Mouse (Mus musculus) limb, embryonic 14.5 days (tissue): Measurements from ENCODE around the gene Sez6l2. TPM values are rescaled to one million over a fixed set of nuclear protein-coding genes. Genes with fewer than 3 reads are reported as not detected.

Experiments
- ATAC-seq: fragments of 200-750 bp; cut with Nextera tagmentation; 2 replicates; pipeline ENCODE4 v1.8.0; 2017; ENCODE audit warnings: low read depth, moderate number of reproducible peaks, moderate TSS enrichment; ENCODE audit not compliant: low FRiP score
- DNase-seq: peaks from one replicate; pipeline ENCODE4 v3.0.0-alpha.2; 2015; ENCODE audit warnings: low spot score
- H3K27ac ChIP-seq: fragments of 300-500 bp; sonication (generic); replicated peaks from 2 replicates; pipeline ENCODE4 v1.5.1; 2014; ENCODE audit warnings: low read depth, mild to moderate bottlenecking, low read length, moderate library complexity, mixed read lengths
- H3K27me3 ChIP-seq: fragments of 300-500 bp; sonication (generic); 2 replicates; pipeline ENCODE4 v1.6.1; 2014; ENCODE audit warnings: low read length, mixed read lengths; ENCODE audit not compliant: control insufficient read depth, insufficient read depth
- H3K36me3 ChIP-seq: fragments of 300-500 bp; sonication (generic); 2 replicates; pipeline ENCODE4 v1.6.1; 2014; ENCODE audit warnings: mild to moderate bottlenecking, low read length, moderate library complexity, mixed read lengths; ENCODE audit not compliant: control insufficient read depth, insufficient read depth
- H3K4me1 ChIP-seq: fragments of 300-500 bp; sonication (generic); 2 replicates; pipeline ENCODE4 v1.6.1; 2014; ENCODE audit warnings: antibody characterized with exemption, low read length, mixed read lengths; ENCODE audit not compliant: control insufficient read depth, insufficient read depth
- H3K4me2 ChIP-seq: fragments of 300-500 bp; sonication (generic); replicated peaks from 2 replicates; pipeline ENCODE4 v1.6.1; 2014; ENCODE audit warnings: low read depth, mild to moderate bottlenecking, low read length, moderate library complexity; ENCODE audit not compliant: severe bottlenecking
- H3K4me3 ChIP-seq: fragments of 300-500 bp; sonication (generic); replicated peaks from 2 replicates; pipeline ENCODE4 v1.5.1; 2014; ENCODE audit warnings: low read length
- H3K9ac ChIP-seq: fragments of 300-500 bp; sonication (generic); 2 replicates; pipeline ENCODE4 v1.6.1; 2014; ENCODE audit warnings: mild to moderate bottlenecking, low read depth, low read length, moderate library complexity; ENCODE audit not compliant: severe bottlenecking
- H3K9me3 ChIP-seq: fragments of 300-500 bp; sonication (generic); 2 replicates; pipeline ENCODE4 v1.6.1; 2016; ENCODE audit warnings: low read length; ENCODE audit not compliant: control insufficient read depth
- POLR2A ChIP-seq: fragments of 200-500 bp; IDR thresholded peaks from 2 replicates; pipeline ENCODE4 v1.8.0; 2012; ENCODE audit warnings: inconsistent platforms, mild to moderate bottlenecking, moderate library complexity, borderline replicate concordance; ENCODE audit not compliant: insufficient read depth, insufficient read length; ENCODE audit errors: extremely low read depth
- WGBS: fragments of 180-500 bp; shearing (Covaris S2); extraction: QIAGEN DNeasy Blood & Tissue Kit; methylation state at CpG from one replicate; pipeline ENCODE4 v1.1.7; 2014; 5-methylcytosine and 5-hydroxymethylcytosine counted together
- polyA plus RNA-seq, 2 experiments: library from polyadenylated mRNA; depleted of rRNA in 1 of 2; stranded (reverse) in 1 of 2; unstranded in 1 of 2; fragments of >200 nt; fragmentation: Nextera tagmentation in 1 of 2; extraction: Ambion mirVana in 1 of 2; gene quantifications; 2 replicates each; pipeline versions ENCODE4 v1.2.1 to v1.2.3; 2012 to 2014

The Sez6l2 gene
- polyA plus RNA-seq, 2 experiments, result 1.6 to 2.5 TPM

- Histone ChIP-seq H3K36me3 (no peaks in the 10 kb centered on the region), H3K9ac (no peak overlapping the region), H3K9me3 (no peaks in the 10 kb centered on the region), H3K4me3 (no peak overlapping the region), H3K4me1 (no peaks in the 10 kb centered on the region), H3K4me2 (no peak overlapping the region), H3K27me3 (no peaks in the 10 kb centered on the region), H3K27ac (no peak overlapping the region)
- no peak for TF ChIP-seq POLR2A
- WGBS, result 84% methylated on average over 4 of the region's 4 CpGs
- DNase-seq (no peak), ATAC-seq (no peak)
Observed at GRCm38 (mm10) chr7:126996449-126996848, 46.1 kb downstream of the Sez6l2 start.

GRCm38 (mm10) chr7:126999568-126999967, 49.2 kb downstream of the Sez6l2 start:
- TF ChIP-seq POLR2A, result no peak
- Histone ChIP-seq H3K36me3 (no peaks in the 10 kb centered on the region), H3K4me2 (no peak overlapping the region), H3K27ac (no peak overlapping the region), H3K27me3 (no peaks in the 10 kb centered on the region), H3K4me3 (no peak overlapping the region), H3K4me1 (no peaks in the 10 kb centered on the region), H3K9ac (no peak overlapping the region), H3K9me3 (no peaks in the 10 kb centered on the region)
- ATAC-seq, result no peak
- DNase-seq, result no peak
- WGBS, result 74% methylated on average over 10 of the region's 10 CpGs

- H3K9ac ChIP-seq, result no peak overlapping the region
- no peak for ATAC-seq
- H3K27me3 ChIP-seq, result no peaks in the 10 kb centered on the region
- H3K4me3 ChIP-seq, result no peak overlapping the region
- no peak overlapping the region for H3K4me2 ChIP-seq
- H3K4me1 ChIP-seq, result no peaks in the 10 kb centered on the region; the same call in 1 of the 2 replicates
- TF ChIP-seq POLR2A, result no peak
- no peaks in the 10 kb centered on the region for H3K9me3 ChIP-seq
- H3K36me3 ChIP-seq, result no peaks in the 10 kb centered on the region
- DNase-seq, result no peak
- WGBS, result 91% methylated on average over 5 of the region's 5 CpGs
- no peak overlapping the region for H3K27ac ChIP-seq
Observed at GRCm38 (mm10) chr7:127003620-127004019, 53.3 kb downstream of the Sez6l2 start.

- WGBS, result 80% methylated on average over 4 of the region's 4 CpGs
- no peaks in the 10 kb centered on the region for H3K9me3 ChIP-seq
- H3K4me2 ChIP-seq, result no peak overlapping the region
- no peaks in the 10 kb centered on the region for H3K27me3 ChIP-seq
- H3K36me3 ChIP-seq, result no peaks in the 10 kb centered on the region
- ATAC-seq, result no peak
- H3K4me3 ChIP-seq, result no peak overlapping the region
- DNase-seq, result no peak
- no peak for TF ChIP-seq POLR2A
- no peak overlapping the region for H3K27ac ChIP-seq
- no peak overlapping the region for H3K9ac ChIP-seq
- H3K4me1 ChIP-seq, result no peaks in the 10 kb centered on the region; the same call in 1 of the 2 replicates
Observed at GRCm38 (mm10) chr7:127004122-127004875, 53.9 kb downstream of the Sez6l2 start.

- Histone ChIP-seq H3K27ac (no peak overlapping the region), H3K9ac (no peak overlapping the region), H3K4me1 (no peaks in the 10 kb centered on the region; the same call in 1 of the 2 replicates), H3K4me2 (no peak overlapping the region), H3K4me3 (no peak overlapping the region), H3K9me3 (no peaks in the 10 kb centered on the region), H3K36me3 (peaks cover 1% of the 10 kb centered on the region; the same call in 1 of the 2 replicates), H3K27me3 (no peaks in the 10 kb centered on the region)
- no peak for TF ChIP-seq POLR2A
- WGBS, result 90% methylated on average over 6 of the region's 6 CpGs
- no peak for DNase-seq
- ATAC-seq, result no peak
Observed at GRCm38 (mm10) chr7:127007313-127008024, 57.1 kb downstream of the Sez6l2 start.
